Mouse (Mus musculus) layer of hippocampus, adult 9-10 months (tissue): ENCODE results near the gene Tut1.

Experiments used
- DNase-seq: peaks from one replicate; pipeline ENCODE4 v3.0.0; 2022; ENCODE audit warnings: low spot score

Gene Tut1

GRCm38 (mm10) chr19:8953135-8954039, at the start of gene Tut1:
TSS of gene Tut1 (plus strand) at chr19:8953847.
- peak; percentile 98 for DNase-seq

DNA sequence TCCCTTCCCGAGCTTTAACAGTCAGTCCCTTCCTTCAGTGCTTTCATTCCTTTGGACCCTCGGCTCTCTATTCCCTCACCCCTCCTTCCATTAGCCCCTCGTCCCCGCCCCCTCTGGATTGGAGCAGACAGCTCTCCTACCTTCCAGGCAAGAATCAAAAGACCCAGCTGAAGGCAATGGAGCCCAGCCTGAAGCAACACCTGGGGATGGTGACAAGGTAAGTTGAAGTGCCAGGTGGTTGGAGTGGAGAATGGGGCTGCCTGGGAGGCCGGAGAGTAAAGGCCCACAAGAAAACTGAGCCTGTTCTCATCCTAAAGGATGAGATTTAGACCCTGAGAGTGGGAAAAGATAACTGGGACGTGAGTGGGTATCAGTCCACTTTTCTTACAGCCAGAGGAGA, 45.1 kb upstream of the Tut1 start:
- no peak for DNase-seq

GRCm38 (mm10) chr19:8911810-8912209, 41.8 kb upstream of the Tut1 start:
- DNase-seq, result no peak

GRCm38 (mm10) chr19:8914212-8914611, 39.4 kb upstream of the Tut1 start:
- DNase-seq, result peak; percentile 15

DNA sequence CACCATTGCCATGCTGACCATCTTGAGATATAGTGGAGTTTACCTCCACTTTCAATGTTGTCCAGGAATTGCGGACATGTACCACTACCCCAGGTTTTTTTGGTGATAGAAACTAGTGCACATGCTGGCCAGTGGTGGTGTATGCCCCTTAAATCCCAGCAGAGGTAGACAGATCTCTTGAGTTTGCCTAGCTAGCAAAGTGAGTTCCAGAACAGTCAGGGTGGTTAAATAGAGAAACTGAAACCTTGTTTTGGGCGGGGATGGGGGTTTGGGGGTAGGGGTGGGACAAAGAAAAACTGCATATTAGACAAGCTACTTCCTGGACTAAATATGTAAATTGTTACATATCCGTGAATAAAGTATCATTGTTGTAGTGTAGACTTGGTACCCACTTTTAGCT, 34.6 kb upstream of the Tut1 start:
- no peak for DNase-seq

DNA sequence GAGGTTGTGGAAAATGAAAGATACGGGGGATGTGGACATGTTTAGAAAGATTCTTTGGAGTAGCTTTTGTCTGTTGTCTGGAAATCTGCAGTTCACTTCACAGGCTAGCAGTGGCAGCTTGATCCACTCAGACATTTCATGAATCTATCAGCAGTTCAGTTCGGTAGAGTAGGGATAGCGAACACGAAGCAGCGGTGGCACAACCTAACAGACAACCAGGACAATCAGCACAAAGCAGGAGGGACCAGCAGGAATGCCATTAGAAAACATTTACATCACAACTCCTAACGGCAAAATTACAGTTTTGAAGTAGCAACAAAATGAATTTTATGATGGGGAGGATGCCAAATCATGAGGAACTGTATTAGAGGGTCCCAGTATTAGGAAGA, 34.0 kb upstream of the Tut1 start:
- DNase-seq, result no peak

DNA sequence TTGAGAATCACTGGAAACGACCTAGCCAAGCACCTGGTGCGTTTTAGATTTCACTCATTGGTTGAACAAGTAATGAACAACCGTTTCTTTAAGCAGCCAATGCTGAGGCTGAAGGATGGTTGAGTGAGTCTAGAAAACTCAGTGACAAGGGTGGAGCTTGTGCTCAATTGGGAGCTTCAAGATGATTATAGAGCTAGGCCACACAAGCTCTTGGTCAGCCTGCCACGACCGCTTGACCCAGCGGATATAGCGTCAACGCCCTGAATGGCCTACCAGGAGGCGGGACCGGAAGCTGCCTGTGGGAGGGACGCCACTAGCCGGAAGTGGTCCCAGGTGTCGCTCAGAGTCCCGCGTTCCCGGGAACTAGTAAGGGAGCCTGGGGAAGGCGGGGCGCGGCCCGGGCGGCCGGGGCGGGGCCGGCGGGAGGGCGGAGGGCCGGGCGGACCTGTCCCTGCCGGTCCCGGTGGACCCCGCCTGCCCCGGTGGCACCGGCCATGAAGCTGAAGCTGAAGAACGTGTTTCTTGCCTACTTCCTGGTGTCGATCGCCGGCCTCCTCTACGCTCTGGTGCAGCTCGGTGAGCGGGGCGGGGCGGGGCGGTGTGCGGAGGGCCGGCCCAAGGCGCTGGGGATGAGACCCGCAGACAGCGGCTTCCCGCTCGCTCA, 33.4 kb upstream of the Tut1 start, which contains the start of gene B3gat3:
B3gat3 (plus strand) TSS at position 302 of the 664 bp plus-strand sequence.
- DNase-seq, result peak; percentile 88

DNA sequence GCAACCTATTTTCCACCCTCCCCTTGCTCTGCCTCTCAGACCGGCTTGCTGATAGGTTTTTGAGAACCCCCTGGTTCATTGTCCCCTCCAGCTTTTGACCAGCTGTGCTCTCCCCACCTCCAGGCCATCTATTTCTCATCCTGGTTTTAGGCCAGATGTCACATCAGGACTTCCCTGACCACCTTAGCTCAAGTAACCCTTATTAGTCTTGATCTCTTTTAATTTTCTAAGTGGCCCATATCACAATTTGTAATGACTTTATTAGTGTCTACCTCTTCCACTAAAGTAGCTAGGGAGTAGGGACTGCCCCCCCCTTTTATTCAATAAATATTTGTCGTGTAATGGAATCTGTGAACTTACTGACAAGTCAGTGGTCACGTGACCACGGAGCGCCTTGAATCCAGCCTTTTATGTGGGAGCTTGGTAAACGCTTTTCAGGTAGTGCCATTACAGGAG, 32.8 kb upstream of the Tut1 start:
- DNase-seq, result no peak

DNA sequence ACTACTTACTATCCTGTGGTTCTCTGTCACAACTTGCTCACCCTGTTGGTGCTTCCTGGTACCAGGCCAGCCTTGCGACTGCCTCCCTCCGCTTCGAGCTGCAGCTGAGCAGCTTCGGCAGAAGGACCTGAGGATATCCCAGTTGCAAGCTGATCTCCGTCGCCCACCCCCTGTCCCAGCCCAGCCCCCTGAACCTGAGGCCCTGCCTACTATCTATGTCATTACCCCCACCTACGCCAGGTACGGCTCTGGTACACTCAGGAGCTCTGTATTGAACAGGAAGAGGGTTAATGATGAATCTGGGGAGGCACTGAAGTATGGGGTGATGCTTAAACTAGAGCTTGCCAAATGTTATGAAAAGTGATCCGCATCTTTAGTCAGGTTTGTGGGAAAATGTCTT, 31.9 kb upstream of the Tut1 start:
- no peak for DNase-seq

DNA sequence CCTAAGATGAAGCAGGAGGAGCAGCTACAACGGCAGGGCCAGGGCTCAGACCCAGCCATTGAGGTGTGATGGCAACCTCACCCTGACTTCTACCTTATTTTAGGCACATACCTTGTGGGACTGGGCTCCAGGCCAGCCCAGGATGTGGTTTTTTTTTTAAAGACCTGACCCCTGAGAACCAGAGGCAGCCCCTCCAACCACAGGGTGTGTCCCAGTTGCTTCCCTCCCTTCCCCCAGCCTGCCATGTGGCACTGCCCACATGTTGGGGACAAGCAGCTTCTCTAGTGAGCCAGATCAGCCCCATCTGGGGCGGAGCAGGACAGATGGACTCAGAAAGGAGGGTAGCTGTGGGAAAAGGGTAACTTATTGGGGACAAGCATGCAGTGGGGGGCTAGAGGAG, 26.9 kb upstream of the Tut1 start:
- DNase-seq, result no peak

- no peak for DNase-seq
Measured at GRCm38 (mm10) chr19:8927891-8928525, 25.6 kb upstream of the Tut1 start.

- no peak for DNase-seq
Measured at GRCm38 (mm10) chr19:8928689-8929223, 24.9 kb upstream of the Tut1 start.

- no peak for DNase-seq
Measured at GRCm38 (mm10) chr19:8929224-8930088, 24.2 kb upstream of the Tut1 start, which contains the start of the genes Rom1 and Eml3. TSS of gene Rom1 (minus strand) at chr19:8929356. TSS of gene Eml3 (plus strand) at chr19:8929552.

GRCm38 (mm10) chr19:8930117-8930516, 23.5 kb upstream of the Tut1 start:
- no peak for DNase-seq

- DNase-seq, result no peak
Measured at GRCm38 (mm10) chr19:8930771-8931170, 22.9 kb upstream of the Tut1 start.

- DNase-seq, result no peak
Measured at GRCm38 (mm10) chr19:8936736-8937135, 16.9 kb upstream of the Tut1 start.

- no peak for DNase-seq
Measured at GRCm38 (mm10) chr19:8940526-8941133, 13.0 kb upstream of the Tut1 start.

- DNase-seq, result no peak
Measured at GRCm38 (mm10) chr19:8941136-8941514, 12.5 kb upstream of the Tut1 start.

GRCm38 (mm10) chr19:8941515-8942217, 12.0 kb upstream of the Tut1 start, which contains the start of gene Mta2:
TSS of gene Mta2 (plus strand) at chr19:8941875.
- peak; percentile 70 for DNase-seq

DNA sequence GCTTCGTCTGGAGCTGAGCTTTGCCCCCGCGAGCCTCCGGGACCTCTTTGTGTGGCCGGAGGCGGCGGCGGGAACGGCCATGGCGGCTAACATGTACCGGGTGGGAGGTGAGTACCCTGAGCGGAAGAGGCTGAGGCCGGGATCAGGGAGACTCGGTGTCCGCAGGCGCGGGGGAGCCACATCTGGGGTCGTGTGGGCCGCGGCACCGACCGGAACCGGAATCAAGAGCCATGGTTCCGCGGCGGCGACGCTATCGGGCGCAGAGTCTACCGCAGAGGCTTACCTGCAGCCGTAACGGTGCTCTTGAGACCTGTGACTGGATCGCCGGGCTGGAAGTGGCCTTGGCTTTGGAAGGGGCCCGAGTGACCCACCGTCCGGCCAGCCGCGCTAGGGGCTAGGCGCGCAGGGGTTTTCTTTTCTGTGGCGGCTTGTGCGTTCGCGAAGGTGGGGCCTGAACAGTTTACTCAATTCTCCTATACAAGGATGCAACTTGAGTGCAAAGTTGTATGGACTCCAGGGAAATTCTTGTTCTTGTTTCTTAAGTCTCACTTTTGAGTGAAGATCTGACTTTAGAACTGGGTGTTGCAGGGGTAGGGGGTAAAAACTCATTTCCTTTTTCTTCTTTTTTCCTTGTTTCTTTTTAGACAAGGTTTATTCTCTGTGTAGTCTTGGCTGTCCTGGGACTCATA, 11.2 kb upstream of the Tut1 start:
- DNase-seq, result no peak
